ENCODE assay signal across 14 mouse cellular contexts in the genomic region with DNA sequence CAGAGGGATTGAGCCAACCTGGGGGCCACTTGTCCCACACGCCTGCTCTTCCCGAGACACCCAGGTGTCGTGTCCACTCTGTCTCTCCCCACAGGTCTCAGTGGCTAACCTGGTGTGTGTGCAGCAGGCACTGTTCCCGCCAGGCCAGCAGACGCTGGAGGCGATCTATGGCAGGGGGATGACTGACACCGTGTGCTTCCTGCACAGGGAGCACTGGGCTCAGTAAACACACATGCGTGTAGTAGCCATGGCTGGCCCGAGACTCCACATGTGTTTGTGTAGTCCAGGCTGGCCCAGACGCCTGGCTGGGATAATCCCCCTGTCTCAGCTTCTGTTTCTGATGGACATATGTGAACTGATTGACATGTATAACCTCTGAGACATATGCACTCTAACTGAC. TPM values are rescaled to one million over a fixed set of nuclear protein-coding genes. Genes with fewer than 3 reads are reported as not detected.
DNase-seq lines count a peak whose midpoint lies in the region; ATAC-seq and TF ChIP-seq lines count a peak whose summit lies in the region.
"Had no signal": no experiment of that assay in that cellular context is flagged by ENCODE, and none has a peak within 500 bp of the region (broad histone marks: within the 10 kb centered on the region; RNA-seq: fewer than 3 reads in every experiment).

No protein-coding gene starts in this region.

- no peak overlapping the region for H3K9ac ChIP-seq in intestine, embryonic 14.5 days (ENCODE audit: low read length)
- no peak overlapping the region for H3K9ac ChIP-seq in intestine, postnatal 0 days (ENCODE audit: low read depth, low read length)
- no peak overlapping the region for H3K9ac ChIP-seq in hindbrain, embryonic 15.5 days

- H3K4me2 ChIP-seq in intestine, embryonic 14.5 days (ENCODE audit: low read length): no peak overlapping the region
- no peak overlapping the region for H3K4me2 ChIP-seq in intestine, postnatal 0 days (replicated peaks; ENCODE audit: low read depth)
- no peak overlapping the region for H3K4me2 ChIP-seq in hindbrain, embryonic 15.5 days
- H3K4me2 ChIP-seq: liver, embryonic 11.5 days had no signal

- H3K4me1 ChIP-seq in intestine, embryonic 14.5 days (replicated peaks; ENCODE audit: control insufficient read depth, insufficient read depth, low read length): no peaks in the 10 kb centered on the region
- H3K4me1 ChIP-seq in intestine, postnatal 0 days (replicated peaks; ENCODE audit: control insufficient read depth, insufficient read depth, low read length): no peaks in the 10 kb centered on the region
- no peaks in the 10 kb centered on the region for H3K4me1 ChIP-seq in hindbrain, embryonic 15.5 days (replicated peaks)

- no peak for TF ChIP-seq CTCF in intestine, postnatal 0 days (IDR thresholded peaks at IDR 0.05; ENCODE audit: low read depth)

- no peak overlapping the region for H3K27ac ChIP-seq in intestine, embryonic 14.5 days (ENCODE audit: low read depth)
- no peak overlapping the region for H3K27ac ChIP-seq in intestine, postnatal 0 days (ENCODE audit: low read depth, low read length)
- H3K27ac ChIP-seq in hindbrain, embryonic 15.5 days (replicated peaks): no peak overlapping the region

- no peaks in the 10 kb centered on the region for H3K27me3 ChIP-seq in intestine, embryonic 14.5 days (replicated peaks; ENCODE audit: control insufficient read depth, insufficient read depth, low read length)
- no peaks in the 10 kb centered on the region for H3K27me3 ChIP-seq in intestine, postnatal 0 days (replicated peaks; ENCODE audit: control insufficient read depth, insufficient read depth, low read length)
- no peaks in the 10 kb centered on the region for H3K27me3 ChIP-seq in hindbrain, embryonic 15.5 days

- ATAC-seq in intestine, embryonic 14.5 days (replicated peaks; ENCODE audit: low FRiP score, low TSS enrichment, low read depth): no peak; the same call in 1 of the 2 replicates
- ATAC-seq in intestine, postnatal 0 days: no peak
- ATAC-seq in hindbrain, embryonic 15.5 days (ENCODE audit: low FRiP score, low read depth): peak; percentile 48; the same call in 1 of the 2 replicates

- WGBS in intestine, embryonic 14.5 days: 95% methylated on average over 10 of the region's 10 CpGs
- 95% methylated on average over 10 of the region's 10 CpGs for WGBS in intestine, postnatal 0 days
- 97% methylated on average over 10 of the region's 10 CpGs for WGBS in hindbrain, embryonic 15.5 days

- DNase-seq in intestine, embryonic 14.5 days (ENCODE audit: low spot score): peak; percentile 56
- DNase-seq in embryo, embryonic 11 days: peak; percentile 13
- DNase-seq in neural tube, embryonic 10.5 days (ENCODE audit: extremely low spot score, low spot score): peak; percentile 16
- no peak for DNase-seq in yolk sac, embryonic 10.5 days (ENCODE audit: low spot score)
- no peak for DNase-seq in urinary bladder, adult 18-20 months (ENCODE audit: low spot score in 2 of 2)
- DNase-seq: cerebellum, postnatal 10 days; gastrocnemius, postnatal 25 days; kidney, adult 9 months; right cerebral cortex, postnatal 4 days had no signal

- H3K4me3 ChIP-seq in intestine, embryonic 14.5 days (ENCODE audit: low read depth, low read length): no peak overlapping the region
- no peak overlapping the region for H3K4me3 ChIP-seq in intestine, postnatal 0 days (ENCODE audit: low read depth, low read length)
- H3K4me3 ChIP-seq in hindbrain, embryonic 15.5 days: no peak overlapping the region
- H3K4me3 ChIP-seq: erythroblast, embryonic 14.5 days had no signal

- no peaks in the 10 kb centered on the region for H3K36me3 ChIP-seq in intestine, embryonic 14.5 days (ENCODE audit: control insufficient read depth, insufficient read depth, low read length)
- no peaks in the 10 kb centered on the region for H3K36me3 ChIP-seq in intestine, postnatal 0 days (ENCODE audit: control insufficient read depth, insufficient read depth)
- no peaks in the 10 kb centered on the region for H3K36me3 ChIP-seq in hindbrain, embryonic 15.5 days

- 0 out of 2 replicates have a peak, but pooled peaks cover 11% of the 10 kb centered on the region for H3K9me3 ChIP-seq in intestine, embryonic 14.5 days (ENCODE audit: control insufficient read depth, low read length)
- 0 out of 2 replicates have a peak, but pooled peaks cover 2% of the 10 kb centered on the region for H3K9me3 ChIP-seq in intestine, postnatal 0 days (ENCODE audit: control insufficient read depth)
- H3K9me3 ChIP-seq in hindbrain, embryonic 15.5 days: peaks cover 13% of the 10 kb centered on the region; the same call in 1 of the 2 replicates

RNA-seq across cellular contexts. Expression of a gene that starts 22.8 kb away (rescaled TPM):
- polyA plus RNA-seq in intestine, embryonic 14.5 days (2014; fragmentation: Nextera tagmentation; extraction: Ambion mirVana): not detected in 2 replicates
- polyA plus RNA-seq in intestine, postnatal 0 days (2015; fragmentation: Nextera tagmentation; extraction: Ambion mirVana): not detected in 2 replicates
- polyA plus RNA-seq in hindbrain, embryonic 15.5 days (2015; fragmentation: Nextera tagmentation; extraction: Ambion mirVana): not detected in 2 replicates
- polyA plus RNA-seq: erythroblast, embryonic 14.5 days; heart, postnatal 0 days; liver, embryonic 11.5 days had no signal

RNA-seq across cellular contexts. Expression of a gene that starts 26.3 kb away (rescaled TPM):
- polyA plus RNA-seq in intestine, embryonic 14.5 days (2014; fragmentation: Nextera tagmentation; extraction: Ambion mirVana): not detected in 2 replicates
- polyA plus RNA-seq in intestine, postnatal 0 days (2015; fragmentation: Nextera tagmentation; extraction: Ambion mirVana): not detected in 2 replicates
- polyA plus RNA-seq in hindbrain, embryonic 15.5 days (2015; fragmentation: Nextera tagmentation; extraction: Ambion mirVana): not detected in 2 replicates
- polyA plus RNA-seq: erythroblast, embryonic 14.5 days; heart, postnatal 0 days; liver, embryonic 11.5 days had no signal

Comparison
In these comparisons a context has a peak if more than half of its experiments do, and no peak if none do; other contexts are left out.
1. DNase-seq: peak in intestine, embryonic 14.5 days (single experiment), embryo, embryonic 11 days (single experiment) and neural tube, embryonic 10.5 days (single experiment); none in yolk sac, embryonic 10.5 days (single experiment) and urinary bladder, adult 18-20 months (0 of 2).